Mouse (Mus musculus) intestine, embryonic 16.5 days (tissue): Measurements from ENCODE around the gene Pask. TPM values are rescaled to one million over a fixed set of nuclear protein-coding genes. Genes with fewer than 3 reads are reported as not detected.

Source experiments
- ATAC-seq: fragments of 200-750 bp; cut with Nextera tagmentation; 2 replicates; pipeline ENCODE4 v1.8.0; 2017; ENCODE audit warnings: moderate TSS enrichment, moderate library complexity
- H3K27ac ChIP-seq: fragments of 300-500 bp; sonication (generic); 2 replicates; pipeline ENCODE4 v1.5.1; 2014; ENCODE audit warnings: mild to moderate bottlenecking, low read length
- H3K27me3 ChIP-seq: fragments of 300-500 bp; sonication (generic); replicated peaks from 2 replicates; pipeline ENCODE4 v1.6.1; 2014; ENCODE audit warnings: low read length, control low read depth, mixed read lengths; ENCODE audit not compliant: control insufficient read depth, insufficient read depth
- H3K36me3 ChIP-seq: fragments of 300-500 bp; sonication (generic); 2 replicates; pipeline ENCODE4 v1.6.1; 2014; ENCODE audit warnings: low read length, control low read depth; ENCODE audit not compliant: control insufficient read depth, insufficient read depth
- H3K4me1 ChIP-seq: fragments of 300-500 bp; sonication (generic); 2 replicates; pipeline ENCODE4 v1.6.1; 2014; ENCODE audit warnings: low read length, control low read depth, mixed read lengths; ENCODE audit not compliant: control insufficient read depth, insufficient read depth
- H3K4me2 ChIP-seq: fragments of 300-500 bp; sonication (generic); 2 replicates; pipeline ENCODE4 v1.6.1; 2014; ENCODE audit warnings: low read depth, low read length, control low read depth
- H3K4me3 ChIP-seq: fragments of 300-500 bp; sonication (generic); 2 replicates; pipeline ENCODE4 v1.5.1; 2014; ENCODE audit warnings: mild to moderate bottlenecking, low read length
- H3K9ac ChIP-seq: fragments of 300-500 bp; sonication (generic); 2 replicates; pipeline ENCODE4 v1.6.1; 2014; ENCODE audit warnings: low read depth, low read length
- H3K9me3 ChIP-seq: fragments of 300-500 bp; sonication (generic); 2 replicates; pipeline ENCODE4 v1.6.1; 2016; ENCODE audit warnings: low read length, control low read depth; ENCODE audit not compliant: control insufficient read depth
- WGBS: fragments of 180-500 bp; shearing (Covaris S2); extraction: QIAGEN DNeasy Blood & Tissue Kit; methylation state at CpG from one replicate; pipeline ENCODE4 v1.1.7; 2014; 5-methylcytosine and 5-hydroxymethylcytosine counted together
- polyA plus RNA-seq: library from polyadenylated mRNA; unstranded; fragments of >200 nt; fragmentation: Nextera tagmentation; extraction: Ambion mirVana; gene quantifications from 2 replicates; pipeline ENCODE4 v1.2.1, GENCODE M21; 2015

Pask gene
- polyA plus RNA-seq = 7.4 and 7.8 TPM in 2 replicates

- peak within 1 kb of the TSS; percentile 51 for H3K27ac ChIP-seq
- no peaks in the 10 kb centered on the region for H3K36me3 ChIP-seq
- no peaks in the 10 kb centered on the region for H3K9me3 ChIP-seq
- peak within 1 kb of the TSS; percentile 98 for H3K4me3 ChIP-seq
- no peaks in the 10 kb centered on the region for H3K27me3 ChIP-seq
- ATAC-seq = peak; percentile 96
- H3K4me1 ChIP-seq = peaks cover 10% of the 10 kb centered on the region
- WGBS = under 1% methylated on average over 63 of the region's 63 CpGs
- H3K9ac ChIP-seq = peak within 1 kb of the TSS; percentile 93
- peak within 1 kb of the TSS; percentile 83 for H3K4me2 ChIP-seq
Observed at GRCm38 (mm10) chr1:93342648-93343503, at the start of gene Pask, which contains the start of gene Ppp1r7. Pask (minus strand) TSS chr1:93343482. Ppp1r7 (plus strand) TSS chr1:93342854.

- Histone ChIP-seq H3K4me2 (no peak overlapping the region), H3K9me3 (no peaks in the 10 kb centered on the region), H3K4me1 (no peaks in the 10 kb centered on the region), H3K9ac (no peak overlapping the region), H3K27ac (no peak overlapping the region), H3K36me3 (no peaks in the 10 kb centered on the region), H3K27me3 (no peaks in the 10 kb centered on the region), H3K4me3 (no peak overlapping the region)
- 63% methylated on average over 2 of the region's 2 CpGs for WGBS
- ATAC-seq = no peak
Observed at GRCm38 (mm10) chr1:93388906-93389305, 45.6 kb upstream of the Pask start.

DNA sequence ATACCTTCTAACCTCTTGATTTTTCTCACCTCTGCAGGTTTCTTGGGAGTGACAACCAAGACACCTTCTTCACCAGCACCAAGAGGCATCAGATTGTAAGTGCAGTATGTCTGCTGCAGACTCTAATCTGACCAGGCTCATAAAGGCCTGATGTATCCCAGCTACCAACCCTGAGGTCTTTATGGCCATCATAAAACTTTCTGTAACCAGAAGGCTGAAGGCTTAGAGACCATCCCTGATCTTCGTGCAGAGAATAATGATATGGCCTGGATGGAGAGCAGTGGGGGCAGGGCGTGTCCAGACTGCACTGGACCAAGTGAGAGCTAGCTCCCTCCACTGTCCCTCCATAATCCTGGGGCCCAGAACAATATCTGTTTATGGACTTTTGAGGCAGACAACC lies 43.9 kb upstream of the Pask start:
- ATAC-seq = peak; percentile 63

DNA sequence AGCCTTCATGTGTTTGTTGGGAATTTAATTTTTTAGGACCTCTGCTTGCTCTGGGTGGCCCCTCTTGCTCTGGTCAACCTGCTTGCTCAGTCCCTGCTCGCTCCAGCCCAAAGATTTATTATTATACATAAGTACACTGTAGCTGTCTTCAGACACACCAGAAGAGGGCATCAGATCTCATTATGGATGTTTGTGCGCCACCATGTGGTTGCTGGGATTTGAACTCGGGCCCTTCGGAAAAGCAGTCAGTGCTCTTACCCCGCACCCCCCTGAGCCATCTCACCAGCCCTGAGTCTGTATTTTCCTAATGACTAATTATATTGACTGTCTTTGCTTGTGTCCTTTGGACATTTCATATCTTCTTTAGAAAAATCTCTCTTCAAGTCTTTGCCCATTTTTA lies 35.8 kb upstream of the Pask start:
- Histone ChIP-seq H3K4me1 (no peaks in the 10 kb centered on the region), H3K4me3 (no peak overlapping the region), H3K4me2 (no peak overlapping the region), H3K27ac (no peak overlapping the region), H3K36me3 (no peaks in the 10 kb centered on the region), H3K27me3 (no peaks in the 10 kb centered on the region), H3K9ac (no peak overlapping the region), H3K9me3 (no peaks in the 10 kb centered on the region)
- 76% methylated on average over 5 of the region's 5 CpGs for WGBS
- ATAC-seq = no peak

More for the DNA sequence above, 43.9 kb upstream of the Pask start:
- no peak overlapping the region for H3K9ac ChIP-seq
- H3K4me2 ChIP-seq = no peak overlapping the region
- H3K36me3 ChIP-seq = no peaks in the 10 kb centered on the region
- H3K27me3 ChIP-seq = no peaks in the 10 kb centered on the region
- no peak overlapping the region for H3K27ac ChIP-seq
- no peak overlapping the region for H3K4me3 ChIP-seq
- no peaks in the 10 kb centered on the region for H3K9me3 ChIP-seq
- H3K4me1 ChIP-seq = no peaks in the 10 kb centered on the region
- 32% methylated on average over 2 of the region's 2 CpGs for WGBS

DNA sequence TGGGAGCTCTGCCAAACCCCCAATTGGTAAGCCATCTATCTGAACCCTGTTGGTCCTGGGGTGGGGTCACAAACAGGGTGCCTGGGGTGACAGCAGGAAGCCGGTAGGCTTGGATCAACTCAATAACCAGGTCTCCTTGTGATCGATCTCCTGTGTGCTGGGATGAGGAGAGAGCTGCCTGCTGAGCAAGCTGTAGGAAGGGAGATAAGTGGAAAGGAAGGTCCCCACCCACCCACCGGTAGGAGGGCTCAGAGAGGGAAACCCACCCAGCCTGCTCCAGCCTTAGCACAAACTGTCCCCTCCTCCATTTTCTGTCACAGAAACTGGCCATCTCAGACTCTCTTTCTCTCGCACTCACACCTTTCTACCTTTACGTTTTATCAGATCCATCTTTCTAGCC lies 34.0 kb upstream of the Pask start:
- H3K4me1 ChIP-seq = no peaks in the 10 kb centered on the region
- no peaks in the 10 kb centered on the region for H3K9me3 ChIP-seq
- H3K27me3 ChIP-seq = no peaks in the 10 kb centered on the region
- no peak overlapping the region for H3K4me2 ChIP-seq
- H3K27ac ChIP-seq = no peak overlapping the region
- no peak for ATAC-seq
- H3K36me3 ChIP-seq = no peaks in the 10 kb centered on the region
- no peak overlapping the region for H3K9ac ChIP-seq
- no peak overlapping the region for H3K4me3 ChIP-seq
- 57% methylated on average over 5 of the region's 5 CpGs for WGBS

DNA sequence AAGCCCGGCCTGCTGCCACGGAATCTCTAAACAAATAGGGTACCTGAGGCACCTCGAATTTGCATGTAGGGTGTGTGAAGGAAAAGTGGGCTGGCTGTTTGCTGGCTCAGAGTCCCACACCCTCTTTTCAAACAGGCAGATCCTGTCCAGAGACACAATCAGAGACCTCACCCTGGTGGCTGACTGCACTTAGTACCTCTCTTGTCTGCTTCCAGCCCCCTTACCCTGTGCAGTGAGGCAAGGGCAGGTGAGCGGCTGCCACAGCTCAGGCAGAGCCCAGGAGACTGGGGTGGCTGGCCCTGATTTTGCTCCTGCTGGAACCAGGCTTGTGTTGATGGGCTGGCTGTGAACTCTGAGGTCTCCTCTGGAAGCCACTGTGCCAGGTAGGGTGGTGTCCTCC lies 30.4 kb upstream of the Pask start, which contains the start of gene Ano7:
Ano7 (plus strand) TSS at position 266 of the 400 bp plus-strand sequence.
- no peaks in the 10 kb centered on the region for H3K4me1 ChIP-seq
- H3K27me3 ChIP-seq = no peaks in the 10 kb centered on the region
- peak within 1 kb of the TSS; percentile 7; the same call in 1 of the 2 replicates for H3K4me3 ChIP-seq
- 54% methylated on average over 4 of the region's 4 CpGs for WGBS
- ATAC-seq = peak; percentile 66; the same call in 1 of the 2 replicates
- no peaks in the 10 kb centered on the region for H3K9me3 ChIP-seq
- no peak within 1 kb of the TSS for H3K4me2 ChIP-seq
- no peaks in the 10 kb centered on the region for H3K36me3 ChIP-seq
- H3K27ac ChIP-seq = no peak within 1 kb of the TSS
- H3K9ac ChIP-seq = 0 out of 2 replicates have a peak within 1 kb of the TSS, but pooled peaks have one; percentile 12

DNA sequence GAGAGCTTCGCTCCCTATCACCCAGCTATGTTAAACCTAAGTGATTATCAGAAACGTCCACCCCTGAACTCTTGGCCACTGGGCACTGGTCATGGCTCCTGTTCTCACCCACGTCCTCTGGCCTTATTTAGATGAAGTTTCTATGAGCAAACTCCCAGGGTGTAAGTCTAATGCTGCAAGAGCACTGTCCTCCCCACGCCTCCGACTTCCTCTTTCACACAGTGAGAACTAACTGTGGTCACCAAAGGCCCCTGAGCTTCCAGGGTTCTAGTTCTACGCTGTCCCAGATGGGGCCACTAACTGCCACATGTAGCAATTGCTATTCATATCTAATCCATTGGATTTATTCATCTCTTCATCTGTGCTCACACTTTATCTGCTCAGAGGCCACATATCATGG lies 22.4 kb upstream of the Pask start:
- no peak overlapping the region for H3K9ac ChIP-seq
- no peaks in the 10 kb centered on the region for H3K9me3 ChIP-seq
- H3K27me3 ChIP-seq = no peaks in the 10 kb centered on the region
- no peak overlapping the region for H3K27ac ChIP-seq
- no peak overlapping the region for H3K4me2 ChIP-seq
- WGBS = 92% methylated on average over 6 of the region's 6 CpGs
- H3K4me3 ChIP-seq = no peak overlapping the region
- H3K36me3 ChIP-seq = peaks cover 12% of the 10 kb centered on the region; the same call in 1 of the 2 replicates
- H3K4me1 ChIP-seq = no peaks in the 10 kb centered on the region
- no peak for ATAC-seq

DNA sequence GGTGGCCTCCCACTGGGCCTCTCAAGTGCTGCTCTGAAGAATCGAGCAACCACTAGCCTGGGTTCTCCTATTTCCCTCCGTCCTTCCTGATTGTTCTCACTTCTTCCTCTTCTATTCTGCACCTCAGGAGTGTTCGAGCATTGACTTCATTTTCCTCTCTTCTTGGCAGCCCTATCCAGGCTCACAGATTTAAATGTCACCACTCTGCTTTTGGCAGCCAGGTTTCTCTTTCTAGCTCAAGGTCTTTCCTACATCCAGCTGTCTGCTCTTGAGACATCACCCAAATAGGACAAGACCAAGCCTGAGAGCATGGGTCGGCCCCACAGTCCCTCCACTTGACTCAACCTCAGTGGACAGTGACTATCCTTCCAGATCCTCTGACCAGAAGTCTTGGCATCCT lies 19.4 kb upstream of the Pask start:
- peaks cover 16% of the 10 kb centered on the region for H3K36me3 ChIP-seq
- H3K4me2 ChIP-seq = no peak overlapping the region
- no peak overlapping the region for H3K27ac ChIP-seq
- H3K4me3 ChIP-seq = no peak overlapping the region
- no peak overlapping the region for H3K9ac ChIP-seq
- H3K4me1 ChIP-seq = no peaks in the 10 kb centered on the region
- no peak for ATAC-seq
- H3K27me3 ChIP-seq = no peaks in the 10 kb centered on the region
- H3K9me3 ChIP-seq = no peaks in the 10 kb centered on the region
- WGBS = 89% methylated on average over 4 of the region's 4 CpGs

DNA sequence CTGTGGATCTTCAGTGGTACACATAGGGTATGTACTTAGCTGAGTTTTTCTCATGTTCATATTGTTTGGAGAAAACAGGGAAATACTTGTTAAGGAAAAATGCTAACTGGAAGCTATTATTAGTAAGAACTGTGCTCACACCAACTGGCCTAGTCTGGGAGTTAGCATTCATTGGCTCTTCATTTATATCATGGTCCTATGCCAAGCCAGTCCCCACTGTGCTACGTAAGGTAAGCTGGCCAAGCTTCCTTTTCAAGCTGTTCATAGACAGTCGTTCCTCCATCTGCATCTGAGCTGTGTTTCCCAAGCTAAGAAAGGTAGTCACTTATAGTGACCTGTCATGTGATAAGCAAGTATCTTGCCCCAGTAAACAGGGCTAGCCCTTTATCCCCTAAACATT lies 9.4 kb upstream of the Pask start:
- Histone ChIP-seq H3K9ac (no peak overlapping the region), H3K9me3 (no peaks in the 10 kb centered on the region), H3K4me1 (no peaks in the 10 kb centered on the region), H3K27me3 (no peaks in the 10 kb centered on the region), H3K36me3 (peaks cover 14% of the 10 kb centered on the region), H3K27ac (no peak overlapping the region), H3K4me3 (no peak overlapping the region), H3K4me2 (no peak overlapping the region)
- WGBS = 92% methylated on average over 2 of the region's 2 CpGs
- ATAC-seq = no peak
